Mouse (Mus musculus) hindbrain, embryonic 15.5 days (tissue): ENCODE measurements around the gene Irf2. TPM values are rescaled to one million over a fixed set of nuclear protein-coding genes. Genes with fewer than 3 reads are reported as not detected.

Experiments
- ATAC-seq: fragments of 200-750 bp; cut with Nextera tagmentation; 2 replicates; pipeline ENCODE4 v1.8.0; 2017; ENCODE audit warnings: low read depth, moderate number of reproducible peaks, moderate TSS enrichment; ENCODE audit not compliant: low FRiP score
- H3K27ac ChIP-seq: fragments of 300-500 bp; sonication (generic); replicated peaks from 2 replicates; pipeline ENCODE4 v1.5.1; 2015; ENCODE audit warnings: mild to moderate bottlenecking, inconsistent platforms
- H3K27me3 ChIP-seq: fragments of 300-500 bp; sonication (generic); 2 replicates; pipeline ENCODE4 v1.6.1; 2015; ENCODE audit warnings: control low read depth, inconsistent platforms
- H3K36me3 ChIP-seq: fragments of 300-500 bp; sonication (generic); 2 replicates; pipeline ENCODE4 v1.6.1; 2015; ENCODE audit warnings: control low read depth, inconsistent platforms
- H3K4me1 ChIP-seq: fragments of 300-500 bp; sonication (generic); replicated peaks from 2 replicates; pipeline ENCODE4 v1.6.1; 2015; ENCODE audit warnings: control low read depth, inconsistent platforms
- H3K4me2 ChIP-seq: fragments of 300-500 bp; sonication (generic); 2 replicates; pipeline ENCODE4 v1.6.1; 2015; ENCODE audit warnings: moderate library complexity, mild to moderate bottlenecking, inconsistent platforms
- H3K4me3 ChIP-seq: fragments of 300-500 bp; sonication (generic); 2 replicates; pipeline ENCODE4 v1.5.1; 2015; ENCODE audit warnings: mild to moderate bottlenecking, inconsistent platforms
- H3K9ac ChIP-seq: fragments of 300-500 bp; sonication (generic); 2 replicates; pipeline ENCODE4 v1.6.1; 2015; ENCODE audit warnings: inconsistent platforms
- H3K9me3 ChIP-seq: fragments of 300-500 bp; sonication (generic); 2 replicates; pipeline ENCODE4 v1.6.1; 2016; ENCODE audit warnings: control low read depth, inconsistent platforms
- WGBS: fragments of 180-500 bp; shearing (Covaris S2); methylation state at CpG from one replicate; pipeline ENCODE4 v1.1.7; 2015; 5-methylcytosine and 5-hydroxymethylcytosine counted together
- polyA plus RNA-seq: library from polyadenylated mRNA; unstranded; fragments of >200 nt; fragmentation: Nextera tagmentation; extraction: Ambion mirVana; gene quantifications from 2 replicates; pipeline ENCODE4 v1.2.1, GENCODE M21; 2015

Irf2 gene
- polyA plus RNA-seq, 1 experiment from 2014 or later: 11.2 TPM

- Histone ChIP-seq H3K9ac (no peak overlapping the region), H3K4me3 (no peak overlapping the region), H3K27ac (no peak overlapping the region), H3K4me1 (no peaks in the 10 kb centered on the region; the same call in 1 of the 2 replicates), H3K4me2 (no peak overlapping the region), H3K9me3 (no peaks in the 10 kb centered on the region), H3K27me3 (no peaks in the 10 kb centered on the region), H3K36me3 (0 out of 2 replicates have a peak, but pooled peaks cover 4% of the 10 kb centered on the region)
- 73% methylated on average over 14 of the region's 14 CpGs for WGBS
- ATAC-seq: no peak
These were observed 78.8 kb downstream of the Irf2 start for GRCm38 (mm10) chr8:46818106-46818989.

- H3K4me2 ChIP-seq: no peak overlapping the region
- H3K27ac ChIP-seq: no peak overlapping the region
- H3K36me3 ChIP-seq: peaks cover 6% of the 10 kb centered on the region; the same call in 1 of the 2 replicates
- WGBS: 51% methylated on average over 2 of the region's 2 CpGs
- no peaks in the 10 kb centered on the region for H3K4me1 ChIP-seq
- no peak for ATAC-seq
- no peaks in the 10 kb centered on the region for H3K9me3 ChIP-seq
- no peak overlapping the region for H3K9ac ChIP-seq
- H3K27me3 ChIP-seq: no peaks in the 10 kb centered on the region
- no peak overlapping the region for H3K4me3 ChIP-seq
These were observed 79.4 kb downstream of the Irf2 start for GRCm38 (mm10) chr8:46818990-46819288.

- H3K4me2 ChIP-seq: no peak overlapping the region
- no peak overlapping the region for H3K4me3 ChIP-seq
- H3K4me1 ChIP-seq: no peaks in the 10 kb centered on the region
- no peak for ATAC-seq
- no peak overlapping the region for H3K27ac ChIP-seq
- H3K9ac ChIP-seq: no peak overlapping the region
- 85% methylated on average over 7 of the region's 7 CpGs for WGBS
- H3K27me3 ChIP-seq: no peaks in the 10 kb centered on the region
- H3K36me3 ChIP-seq: peaks cover 1% of the 10 kb centered on the region; the same call in 1 of the 2 replicates
- H3K9me3 ChIP-seq: no peaks in the 10 kb centered on the region
These were observed 89.3 kb downstream of the Irf2 start for GRCm38 (mm10) chr8:46828734-46829413.

GRCm38 (mm10) chr8:46829414-46830111 lies 90.0 kb downstream of the Irf2 start:
- no peak overlapping the region for H3K4me2 ChIP-seq
- H3K4me1 ChIP-seq: no peaks in the 10 kb centered on the region
- H3K4me3 ChIP-seq: no peak overlapping the region
- no peaks in the 10 kb centered on the region for H3K9me3 ChIP-seq
- 65% methylated on average over 6 of the region's 6 CpGs for WGBS
- no peak for ATAC-seq
- no peak overlapping the region for H3K9ac ChIP-seq
- H3K27ac ChIP-seq: no peak overlapping the region
- no peaks in the 10 kb centered on the region for H3K27me3 ChIP-seq
- no peaks in the 10 kb centered on the region for H3K36me3 ChIP-seq

- Histone ChIP-seq H3K4me1 (no peaks in the 10 kb centered on the region), H3K9me3 (no peaks in the 10 kb centered on the region), H3K9ac (no peak overlapping the region), H3K4me3 (no peak overlapping the region), H3K36me3 (no peaks in the 10 kb centered on the region), H3K27ac (no peak overlapping the region), H3K4me2 (no peak overlapping the region), H3K27me3 (no peaks in the 10 kb centered on the region)
- no peak for ATAC-seq
- WGBS: 89% methylated on average over 11 of the region's 11 CpGs
These were observed 90.8 kb downstream of the Irf2 start for GRCm38 (mm10) chr8:46830112-46830855.

- 89% methylated on average over 5 of the region's 5 CpGs for WGBS
- H3K4me1 ChIP-seq: no peaks in the 10 kb centered on the region
These were observed 92.4 kb downstream of the Irf2 start for GRCm38 (mm10) chr8:46831916-46832315.

GRCm38 (mm10) chr8:46832399-46832798 lies 92.9 kb downstream of the Irf2 start:
- H3K4me3 ChIP-seq: no peak overlapping the region
- H3K4me2 ChIP-seq: no peak overlapping the region
- no peak for ATAC-seq
- H3K27me3 ChIP-seq: no peaks in the 10 kb centered on the region
- no peaks in the 10 kb centered on the region for H3K36me3 ChIP-seq
- no peaks in the 10 kb centered on the region for H3K4me1 ChIP-seq
- H3K9me3 ChIP-seq: no peaks in the 10 kb centered on the region
- 95% methylated on average over 3 of the region's 3 CpGs for WGBS
- no peak overlapping the region for H3K9ac ChIP-seq
- H3K27ac ChIP-seq: no peak overlapping the region

More at GRCm38 (mm10) chr8:46831916-46832315, 92.4 kb downstream of the Irf2 start:
- Histone ChIP-seq H3K36me3 (no peaks in the 10 kb centered on the region), H3K27me3 (no peaks in the 10 kb centered on the region), H3K9ac (no peak overlapping the region), H3K4me3 (no peak overlapping the region), H3K9me3 (no peaks in the 10 kb centered on the region), H3K27ac (no peak overlapping the region), H3K4me2 (no peak overlapping the region)
- ATAC-seq: no peak

- Histone ChIP-seq H3K9me3 (no peaks in the 10 kb centered on the region), H3K27me3 (no peaks in the 10 kb centered on the region), H3K9ac (no peak overlapping the region), H3K4me1 (no peaks in the 10 kb centered on the region), H3K4me3 (no peak overlapping the region), H3K36me3 (peaks cover 3% of the 10 kb centered on the region; the same call in 1 of the 2 replicates), H3K27ac (no peak overlapping the region), H3K4me2 (no peak overlapping the region)
- ATAC-seq: no peak
- 66% methylated on average over 4 of the region's 4 CpGs for WGBS
These were observed 94.2 kb downstream of the Irf2 start for GRCm38 (mm10) chr8:46833763-46834162.

GRCm38 (mm10) chr8:46834440-46834839 lies 94.9 kb downstream of the Irf2 start:
- H3K4me1 ChIP-seq: no peaks in the 10 kb centered on the region
- H3K4me2 ChIP-seq: no peak overlapping the region
- peaks cover 3% of the 10 kb centered on the region; the same call in 1 of the 2 replicates for H3K36me3 ChIP-seq
- H3K9ac ChIP-seq: no peak overlapping the region
- H3K9me3 ChIP-seq: no peaks in the 10 kb centered on the region
- H3K27ac ChIP-seq: no peak overlapping the region
- no peaks in the 10 kb centered on the region for H3K27me3 ChIP-seq
- WGBS: 92% methylated on average over 3 of the region's 3 CpGs
- ATAC-seq: no peak
- no peak overlapping the region for H3K4me3 ChIP-seq

- H3K9me3 ChIP-seq: no peaks in the 10 kb centered on the region
- H3K9ac ChIP-seq: no peak overlapping the region
- ATAC-seq: no peak
- peaks cover 3% of the 10 kb centered on the region; the same call in 1 of the 2 replicates for H3K36me3 ChIP-seq
- H3K27ac ChIP-seq: no peak overlapping the region
- no peaks in the 10 kb centered on the region for H3K27me3 ChIP-seq
- H3K4me3 ChIP-seq: no peak overlapping the region
- H3K4me2 ChIP-seq: no peak overlapping the region
- WGBS: 78% methylated on average over 8 of the region's 8 CpGs
- H3K4me1 ChIP-seq: no peaks in the 10 kb centered on the region
These were observed 96.6 kb downstream of the Irf2 start for GRCm38 (mm10) chr8:46836011-46836652.

- H3K27ac ChIP-seq: no peak overlapping the region
- WGBS: 82% methylated on average over 5 of the region's 5 CpGs
- H3K9ac ChIP-seq: no peak overlapping the region
- H3K36me3 ChIP-seq: peaks cover 3% of the 10 kb centered on the region; the same call in 1 of the 2 replicates
- no peaks in the 10 kb centered on the region for H3K27me3 ChIP-seq
- H3K9me3 ChIP-seq: no peaks in the 10 kb centered on the region
- no peak overlapping the region for H3K4me3 ChIP-seq
- H3K4me1 ChIP-seq: no peaks in the 10 kb centered on the region
- no peak overlapping the region for H3K4me2 ChIP-seq
- ATAC-seq: no peak
These were observed 97.4 kb downstream of the Irf2 start for GRCm38 (mm10) chr8:46836949-46837348.
